Mouse (Mus musculus): ENCODE data around the gene Smim13.
"Not testable (repeated sequence)": the region's sequence is repeated elsewhere in the genome, so short reads cannot be mapped to it uniquely, and the experiment has no call there.

Gene Smim13

GRCm38 (mm10) chr13:41238035-41238804 lies 11.4 kb upstream of the Smim13 start:
- DNase-seq (ENCODE audit: low spot score) = no peak

GRCm38 (mm10) chr13:41238805-41239130 lies 10.9 kb upstream of the Smim13 start:
- no peak for DNase-seq (ENCODE audit: low spot score)

- no peak for DNase-seq (ENCODE audit: low spot score)
These were observed 8.1 kb upstream of the Smim13 start for GRCm38 (mm10) chr13:41241557-41241956.

- no peak for DNase-seq (ENCODE audit: low spot score)
These were observed 5.3 kb upstream of the Smim13 start for GRCm38 (mm10) chr13:41244306-41244830.

- DNase-seq (ENCODE audit: low spot score) = no peak
These were observed 708 bp upstream of the Smim13 start for GRCm38 (mm10) chr13:41248751-41249520.

- DNase-seq (ENCODE audit: low spot score) = no peak
These were observed 806 bp downstream of the Smim13 start for GRCm38 (mm10) chr13:41250318-41250981.

GRCm38 (mm10) chr13:41251232-41251631 lies 1.6 kb downstream of the Smim13 start:
- DNase-seq (ENCODE audit: low spot score) = not testable (repeated sequence)

GRCm38 (mm10) chr13:41251667-41252066 lies 2.0 kb downstream of the Smim13 start:
- no peak for DNase-seq (ENCODE audit: low spot score)

- no peak for DNase-seq (ENCODE audit: low spot score)
These were observed 2.5 kb downstream of the Smim13 start for GRCm38 (mm10) chr13:41252141-41252540.

- DNase-seq (ENCODE audit: low spot score) = no peak
These were observed 3.1 kb downstream of the Smim13 start for GRCm38 (mm10) chr13:41252736-41253135.

- DNase-seq (ENCODE audit: low spot score) = no peak
These were observed 6.5 kb downstream of the Smim13 start for GRCm38 (mm10) chr13:41256126-41256525.

- no peak for DNase-seq (ENCODE audit: low spot score)
These were observed 7.3 kb downstream of the Smim13 start for GRCm38 (mm10) chr13:41256962-41257361.

- no peak for DNase-seq (ENCODE audit: low spot score)
These were observed 8.2 kb downstream of the Smim13 start for GRCm38 (mm10) chr13:41257851-41258250.

GRCm38 (mm10) chr13:41261617-41262016 lies 12.0 kb downstream of the Smim13 start:
- DNase-seq (ENCODE audit: low spot score) = not testable (repeated sequence)

GRCm38 (mm10) chr13:41263304-41264006 lies 13.8 kb downstream of the Smim13 start:
- DNase-seq (ENCODE audit: low spot score) = no peak

GRCm38 (mm10) chr13:41267827-41268408 lies 18.3 kb downstream of the Smim13 start:
- no peak for DNase-seq (ENCODE audit: low spot score)

GRCm38 (mm10) chr13:41273927-41274650 lies 24.4 kb downstream of the Smim13 start, which contains the start of gene Gm17364:
TSS of gene Gm17364 (minus strand) at chr13:41273977.
- no peak for DNase-seq (ENCODE audit: low spot score)

- DNase-seq (ENCODE audit: low spot score) = no peak
These were observed 31.1 kb downstream of the Smim13 start for GRCm38 (mm10) chr13:41280696-41281095.

- DNase-seq (ENCODE audit: low spot score) = peak; percentile 67
These were observed 33.6 kb downstream of the Smim13 start for GRCm38 (mm10) chr13:41283256-41283655.

- DNase-seq (ENCODE audit: low spot score) = no peak
These were observed 35.8 kb downstream of the Smim13 start for GRCm38 (mm10) chr13:41285448-41285847.

GRCm38 (mm10) chr13:41286285-41286684 lies 36.6 kb downstream of the Smim13 start:
- DNase-seq (ENCODE audit: low spot score) = no peak
